Mouse (Mus musculus) megakaryocyte-erythroid progenitor cell, adult 5-6 weeks (primary cell): Measurements from ENCODE around the gene Fyn. TPM values are rescaled to one million over a fixed set of nuclear protein-coding genes. Genes with fewer than 3 reads are reported as not detected.

ENCODE experiments used
- ATAC-seq: replicated peaks from 2 replicates; pipeline ENCODE4 v1.8.0; 2016; ENCODE audit warnings: mild to moderate bottlenecking, inconsistent platforms; ENCODE audit not compliant: severe bottlenecking, poor library complexity, low FRiP score, low TSS enrichment
- total RNA-seq, 2 experiments: library from RNA; stranded (forward) in 1 of 2; stranded (reverse) in 1 of 2; fragments of 200-1000, 215-1000 nt in 1 of 2; fragments of >200 nt in 1 of 2; fragmentation: Nextera tagmentation in 1 of 2; gene quantifications; 2 replicates each; pipeline ENCODE4 v1.2.3; 2014 to 2017

Fyn gene
- total RNA-seq, 2 experiments from 2014 or later = 16.5 to 29.4 TPM

- no peak for ATAC-seq
Observed at GRCm38 (mm10) chr10:39488956-39489355, 120.3 kb downstream of the Fyn start.

GRCm38 (mm10) chr10:39490349-39491121 is 121.9 kb downstream of the Fyn start:
- ATAC-seq = no peak

DNA sequence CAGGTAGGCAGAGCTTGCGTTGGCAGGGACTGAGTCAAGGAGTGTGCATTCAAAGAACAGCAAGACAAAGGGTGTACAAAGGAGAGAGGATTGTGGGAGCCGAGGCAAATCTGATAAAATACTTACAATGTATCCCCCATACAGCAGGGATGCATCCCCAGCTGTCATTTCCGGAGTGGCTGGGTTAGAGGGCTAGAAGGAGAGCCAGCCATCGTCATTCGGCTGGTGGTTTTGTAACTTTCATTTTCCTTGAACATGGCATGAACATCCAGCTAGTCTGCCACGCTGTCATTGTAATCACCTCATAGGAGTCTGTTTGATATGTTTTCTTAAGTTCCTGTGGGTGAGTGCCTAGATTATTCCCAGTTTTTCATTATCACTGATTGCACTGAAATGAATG is 123.5 kb downstream of the Fyn start:
- ATAC-seq = no peak

- no peak for ATAC-seq
Observed at GRCm38 (mm10) chr10:39493007-39493406, 124.4 kb downstream of the Fyn start.

GRCm38 (mm10) chr10:39498641-39499040 is 130.0 kb downstream of the Fyn start:
- ATAC-seq = no peak

GRCm38 (mm10) chr10:39501571-39501970 is 132.9 kb downstream of the Fyn start:
- ATAC-seq = no peak

DNA sequence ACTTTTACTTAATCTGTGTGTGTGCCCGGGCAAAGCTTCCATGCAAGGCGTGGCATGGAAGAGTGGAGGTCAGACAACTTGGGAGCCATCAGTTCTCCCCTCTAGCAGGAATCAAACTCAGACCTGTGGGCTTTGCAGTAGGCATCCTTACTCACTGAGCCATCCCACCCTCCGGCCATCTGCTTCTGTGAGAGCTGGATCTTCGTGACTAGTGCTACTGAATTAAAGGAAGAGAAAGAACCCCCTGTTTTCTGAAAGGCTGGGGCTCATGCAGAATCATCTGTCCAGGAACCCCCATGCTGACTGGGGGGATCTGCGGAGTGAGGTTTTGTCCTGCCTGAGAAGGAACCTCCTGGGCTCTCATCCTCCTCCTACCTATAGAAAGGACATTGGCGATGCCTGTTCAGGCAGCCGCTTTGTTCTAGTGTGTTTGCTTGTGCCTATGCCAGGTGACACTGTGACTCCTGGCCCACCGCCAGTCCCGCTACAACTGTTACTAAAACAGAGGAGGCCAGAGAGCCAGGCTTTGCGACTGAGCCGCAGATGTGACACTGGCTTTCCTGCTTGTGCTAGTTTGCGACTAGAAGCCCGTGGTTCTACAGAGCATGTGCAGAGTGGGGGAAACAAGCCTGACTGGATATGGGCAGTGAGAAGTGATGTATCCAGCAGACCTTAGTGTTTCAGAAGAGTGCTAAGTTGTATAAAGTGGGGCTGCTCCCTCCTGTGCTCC is 133.5 kb downstream of the Fyn start:
- no peak for ATAC-seq

DNA sequence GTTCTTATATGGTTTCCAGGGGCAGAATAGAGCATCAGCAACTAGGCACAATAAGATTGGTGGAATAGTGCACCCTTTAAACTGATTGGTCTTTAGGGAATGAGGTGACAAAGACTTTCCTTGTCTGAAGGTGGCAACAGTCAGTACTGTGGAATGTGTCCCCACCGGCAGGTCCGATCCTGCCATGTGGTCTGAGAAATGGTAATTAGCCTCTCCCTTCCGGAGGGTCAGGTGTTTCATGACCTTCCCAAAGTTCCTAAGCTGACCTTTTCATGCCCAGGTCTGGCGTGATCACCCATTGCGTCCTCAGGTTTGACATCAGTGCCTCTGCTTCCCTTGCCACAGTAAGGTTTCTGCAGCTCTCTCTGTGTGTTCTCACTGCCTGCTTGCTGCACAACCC is 134.7 kb downstream of the Fyn start:
- no peak for ATAC-seq

DNA sequence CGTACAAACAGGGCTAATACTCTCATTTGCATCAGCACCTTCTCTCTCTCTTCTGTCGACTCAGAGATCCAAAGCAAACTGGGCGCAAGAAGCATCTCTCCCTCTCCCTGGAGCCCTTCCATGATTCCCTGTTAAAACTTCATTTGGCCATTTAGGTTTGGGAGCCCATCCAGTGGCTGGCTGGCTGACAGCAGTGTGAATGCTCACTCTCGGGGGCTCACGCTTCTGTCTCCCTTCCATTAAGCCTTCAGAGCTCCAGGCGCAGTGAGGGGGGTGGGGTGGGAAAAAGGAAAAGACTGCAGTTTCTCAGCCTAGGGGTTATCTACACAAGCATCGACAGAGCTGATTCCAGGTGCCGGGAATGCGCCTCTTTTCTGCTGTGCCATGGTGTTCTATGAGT is 136.4 kb downstream of the Fyn start:
- no peak for ATAC-seq

DNA sequence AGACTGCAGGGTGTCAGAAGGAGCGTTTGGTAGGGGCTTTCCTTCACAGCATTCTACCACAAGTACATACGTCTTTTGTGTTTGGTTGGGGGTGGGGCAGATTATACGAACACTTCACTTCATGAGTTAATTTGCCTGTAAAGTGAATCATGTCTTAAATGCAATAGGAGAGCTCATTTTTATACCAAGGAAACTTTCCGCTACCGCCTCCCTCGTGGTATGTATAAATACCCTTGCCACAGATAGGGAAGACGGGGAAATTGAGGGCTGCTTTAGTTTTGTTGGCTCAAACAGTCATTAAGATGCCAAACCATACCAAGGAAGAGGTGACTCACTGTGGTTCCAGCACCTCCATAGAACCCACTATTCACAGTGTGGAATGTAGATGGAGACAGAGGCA is 137.0 kb downstream of the Fyn start:
- no peak for ATAC-seq

DNA sequence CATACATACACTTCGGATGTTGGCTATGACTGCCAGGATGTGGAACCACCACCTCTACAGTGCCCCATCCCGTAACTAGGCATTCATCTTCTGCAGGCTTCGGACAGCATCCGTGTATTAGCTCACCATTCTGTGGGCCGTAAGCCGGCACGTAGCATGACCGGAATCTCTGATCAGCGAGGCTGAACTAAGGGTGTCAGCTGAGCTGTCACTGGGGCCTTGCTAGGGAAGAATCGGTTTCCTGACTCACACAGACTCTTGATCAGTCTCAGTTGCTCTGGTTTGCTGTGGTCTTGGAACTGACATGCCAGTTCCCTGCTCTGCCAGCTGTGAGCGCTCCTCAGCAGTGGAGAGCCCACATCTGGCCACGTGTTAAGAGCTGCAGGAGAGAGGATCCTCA is 137.7 kb downstream of the Fyn start:
- ATAC-seq = no peak

- ATAC-seq = no peak
Observed at GRCm38 (mm10) chr10:39506831-39507230, 138.2 kb downstream of the Fyn start.

GRCm38 (mm10) chr10:39508801-39509200 is 140.1 kb downstream of the Fyn start:
- ATAC-seq = no peak

DNA sequence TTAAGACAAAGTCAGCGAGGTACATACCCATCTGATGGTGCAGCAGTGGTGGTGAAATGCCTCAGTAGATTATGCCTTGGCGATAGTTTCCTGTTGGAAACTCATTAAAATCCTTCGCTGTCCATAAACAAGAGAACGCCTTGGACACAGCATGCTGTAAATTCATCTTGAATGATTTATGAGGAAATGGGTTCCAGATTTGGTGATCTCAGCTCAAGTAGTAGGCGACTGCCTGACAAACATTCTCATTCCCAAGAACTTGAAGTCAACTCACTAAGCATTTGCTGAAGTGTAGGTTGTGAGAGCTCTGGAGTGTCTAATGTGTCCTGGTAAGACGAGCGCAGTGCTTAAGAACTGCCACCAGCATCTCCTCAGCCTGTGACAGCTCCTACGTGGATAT is 141.3 kb downstream of the Fyn start:
- ATAC-seq = no peak

DNA sequence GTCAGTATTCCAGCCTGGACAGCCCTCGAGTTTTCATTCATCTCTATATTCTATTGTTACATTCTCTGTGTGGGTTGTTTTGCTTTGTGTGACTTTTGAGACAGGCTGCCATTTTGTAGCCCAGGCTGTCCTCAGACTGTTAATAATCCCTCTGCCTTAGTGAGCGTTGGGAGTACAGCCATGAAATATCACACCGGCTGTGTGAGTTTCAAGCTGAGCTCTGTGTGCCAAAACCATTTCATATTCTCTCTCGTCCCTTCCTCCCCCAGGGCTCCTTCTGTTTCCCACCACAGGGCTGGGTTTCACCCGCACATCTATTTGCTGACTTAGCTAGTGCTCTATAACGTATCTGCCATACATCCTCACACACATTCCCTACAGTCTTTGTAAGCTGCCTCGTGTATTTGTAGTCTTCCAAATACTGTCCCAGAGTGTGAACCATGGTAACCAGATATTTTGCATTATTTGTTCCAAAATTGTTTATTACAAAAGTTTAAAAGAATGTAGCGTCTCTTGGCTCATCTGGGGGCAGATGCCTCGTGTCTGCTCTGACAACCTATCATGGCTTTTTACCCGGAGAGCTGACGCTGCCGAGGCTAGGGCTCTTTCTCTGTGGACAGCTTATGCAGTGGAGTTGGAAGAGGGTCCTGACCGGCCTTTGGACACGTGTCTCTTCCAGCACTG is 144.1 kb downstream of the Fyn start:
- no peak for ATAC-seq

- ATAC-seq = no peak
Observed at GRCm38 (mm10) chr10:39514916-39515315, 146.3 kb downstream of the Fyn start.

GRCm38 (mm10) chr10:39516541-39517133 is 148.0 kb downstream of the Fyn start:
- ATAC-seq = no peak

DNA sequence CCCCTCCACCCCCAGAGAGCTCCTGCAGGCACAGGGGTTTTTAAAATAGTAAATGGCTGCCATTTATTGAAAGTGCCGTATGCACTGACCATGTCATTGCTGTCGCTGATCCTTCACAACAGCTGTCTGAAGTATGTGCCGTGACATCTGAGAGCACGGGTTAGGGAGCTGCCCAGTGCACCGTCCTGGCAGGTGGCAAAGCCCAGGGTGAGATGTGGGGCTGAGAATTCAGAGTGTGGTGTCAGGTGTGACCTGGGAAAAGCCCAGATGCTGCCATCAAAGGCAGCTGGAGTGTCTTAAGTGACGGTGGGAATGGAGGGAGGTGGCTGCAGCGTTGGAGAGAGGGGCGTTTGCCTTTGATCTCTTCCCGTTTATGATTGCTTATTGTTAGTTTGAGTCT is 148.7 kb downstream of the Fyn start:
- no peak for ATAC-seq

- ATAC-seq = no peak
Observed at GRCm38 (mm10) chr10:39518232-39518631, 149.6 kb downstream of the Fyn start.

DNA sequence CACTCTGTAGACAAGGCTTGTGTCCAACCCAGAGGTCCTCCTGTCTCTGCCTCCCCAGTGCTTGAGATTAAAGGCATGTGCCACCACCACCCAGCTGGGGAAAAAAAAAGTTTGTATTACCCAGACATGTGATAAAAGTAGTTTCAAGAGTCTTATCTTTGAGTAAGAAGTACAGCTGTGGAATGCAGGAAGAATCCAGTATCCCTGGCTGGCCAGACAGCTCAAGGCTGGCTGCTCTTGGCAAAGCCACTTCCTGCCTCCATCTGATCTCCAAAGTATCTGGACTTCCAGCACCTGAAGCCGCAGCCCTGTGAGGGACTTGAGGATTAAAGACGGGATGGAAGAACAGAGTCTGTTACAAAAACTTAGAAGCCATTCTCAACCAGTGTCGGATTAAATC is 150.2 kb downstream of the Fyn start:
- no peak for ATAC-seq
